Mouse (Mus musculus): Measurements from ENCODE around the gene Ogg1. TPM values are rescaled to one million over a fixed set of nuclear protein-coding genes. Genes with fewer than 3 reads are reported as not detected.

Gene Ogg1
- polyA plus RNA-seq, 1 experiment from 2014 or later: 14.0 TPM

DNA sequence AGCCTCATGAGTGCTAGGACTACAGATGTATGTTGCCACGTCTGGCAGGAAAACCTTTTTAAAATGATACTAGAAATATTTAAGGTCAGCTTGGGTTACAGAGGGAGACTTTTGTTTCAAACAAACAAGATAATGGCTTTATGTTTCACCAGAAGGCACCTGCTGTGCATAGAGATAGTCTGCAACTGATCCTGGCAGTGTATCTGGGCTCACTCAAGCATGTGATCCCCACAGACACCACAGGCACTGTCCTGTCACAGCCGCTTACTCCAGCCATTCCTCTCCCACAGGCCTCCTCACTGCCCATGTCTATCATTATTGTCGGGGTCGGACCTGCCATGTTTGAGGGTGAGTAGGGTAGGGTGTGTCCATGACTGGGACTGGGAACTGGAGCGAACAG lies 25.4 kb upstream of the Ogg1 start:
- no peak overlapping the region for H3K4me2 ChIP-seq (ENCODE audit: low read length)
- H3K9me3 ChIP-seq (replicated peaks; ENCODE audit: low read length): no peaks in the 10 kb centered on the region
- H3K27ac ChIP-seq: no peak overlapping the region
- no peaks in the 10 kb centered on the region for H3K36me3 ChIP-seq (ENCODE audit: insufficient read depth, low read length)
- H3K4me1 ChIP-seq (replicated peaks; ENCODE audit: insufficient read depth, low read length): peaks cover 5% of the 10 kb centered on the region; the same call in 1 of the 2 replicates
- TF ChIP-seq CTCF (IDR thresholded peaks at IDR 0.05; ENCODE audit: low read depth): no peak
- H3K9ac ChIP-seq (ENCODE audit: low read depth, low read length): no peak overlapping the region
- no peak overlapping the region for H3K4me3 ChIP-seq (replicated peaks; ENCODE audit: low read depth, low read length)
- ATAC-seq (replicated peaks; ENCODE audit: low FRiP score, low read depth) (no peak), DNase-seq (ENCODE audit: low spot score) (no peak)
- no peaks in the 10 kb centered on the region for H3K27me3 ChIP-seq (ENCODE audit: insufficient read depth, low read length)
- 67% methylated on average over 5 of the region's 5 CpGs for WGBS

DNA sequence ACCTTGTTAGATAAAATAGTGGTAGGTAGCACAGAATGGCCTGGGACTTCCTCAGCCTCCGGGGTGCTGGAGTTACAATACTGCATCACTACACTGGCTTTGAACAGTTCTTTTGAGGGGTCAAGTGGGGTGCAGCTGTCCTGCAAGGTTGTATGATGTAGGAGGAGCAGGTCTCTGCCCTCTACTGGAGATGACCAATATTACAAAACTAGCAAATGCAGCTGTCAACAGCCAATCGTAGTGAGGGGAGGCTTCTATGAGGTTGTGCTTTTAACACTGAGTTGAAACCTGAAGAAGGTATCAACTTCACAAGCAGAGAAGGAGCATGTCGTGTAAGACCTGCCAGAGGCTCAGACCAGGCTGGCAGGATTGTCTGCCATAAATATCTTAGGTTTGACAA lies 24.5 kb upstream of the Ogg1 start:
- peak; percentile 68 for TF ChIP-seq CTCF (IDR thresholded peaks at IDR 0.05; ENCODE audit: low read depth)
- WGBS: 25% methylated on average over 3 of the region's 3 CpGs

DNA sequence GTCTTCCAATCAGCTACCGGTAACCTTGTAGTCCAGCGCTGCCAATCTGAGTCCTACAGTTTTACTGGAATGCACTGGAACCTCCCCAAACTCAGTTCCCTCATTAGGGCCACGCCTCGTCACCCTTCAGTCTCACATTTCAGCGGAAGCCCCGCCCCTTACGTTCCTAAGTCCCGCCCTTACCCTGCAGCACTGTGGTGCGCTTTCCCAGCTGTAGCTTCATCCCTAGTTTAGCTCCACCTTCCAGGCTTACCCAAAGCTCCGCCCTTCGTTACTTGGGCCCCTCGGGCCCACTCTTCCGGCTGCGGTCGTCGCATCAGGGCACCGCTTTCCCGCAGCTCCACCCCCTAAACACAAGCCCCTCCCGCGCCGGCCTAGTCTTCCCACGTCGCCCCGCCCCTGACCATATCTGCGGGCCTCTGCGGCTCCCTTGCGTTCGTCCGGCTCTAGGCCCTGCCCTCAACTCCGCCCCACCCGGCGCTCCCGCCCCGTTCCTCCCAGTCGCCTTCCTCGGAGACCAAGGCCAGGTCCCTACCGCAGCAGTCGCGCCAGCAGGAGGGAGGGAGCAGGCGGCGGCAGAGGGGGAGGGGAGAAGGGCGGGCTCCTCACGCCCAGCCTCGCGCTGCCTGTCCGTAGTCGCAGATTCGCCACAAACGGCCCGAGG lies 20.3 kb upstream of the Ogg1 start:
- DNase-seq (ENCODE audit: low spot score): peak; percentile 100
- H3K9me3 ChIP-seq (replicated peaks; ENCODE audit: low read length): no peaks in the 10 kb centered on the region
- H3K27me3 ChIP-seq (ENCODE audit: insufficient read depth, low read length): no peaks in the 10 kb centered on the region
- H3K36me3 ChIP-seq (ENCODE audit: insufficient read depth, low read length): peaks cover 15% of the 10 kb centered on the region; the same call in 1 of the 2 replicates
- peak overlapping the region; percentile 98 for H3K4me3 ChIP-seq (replicated peaks; ENCODE audit: low read depth, low read length)
- TF ChIP-seq CTCF (IDR thresholded peaks at IDR 0.05; ENCODE audit: low read depth): no peak; the same call in 1 of the 2 replicates
- peak; percentile 98 for ATAC-seq (replicated peaks; ENCODE audit: low FRiP score, low read depth)
- peak overlapping the region; percentile 98 for H3K9ac ChIP-seq (ENCODE audit: low read depth, low read length)
- H3K4me1 ChIP-seq (replicated peaks; ENCODE audit: insufficient read depth, low read length): peaks cover 10% of the 10 kb centered on the region
- peak overlapping the region; percentile 99 for H3K27ac ChIP-seq
- WGBS: under 1% methylated on average over 50 of the region's 50 CpGs
- peak overlapping the region; percentile 97 for H3K4me2 ChIP-seq (ENCODE audit: low read length)

More for the DNA sequence above, 24.5 kb upstream of the Ogg1 start:
- no peak overlapping the region for H3K27ac ChIP-seq
- H3K36me3 ChIP-seq (ENCODE audit: insufficient read depth, low read length): no peaks in the 10 kb centered on the region
- no peaks in the 10 kb centered on the region for H3K27me3 ChIP-seq (ENCODE audit: insufficient read depth, low read length)
- H3K9me3 ChIP-seq (replicated peaks; ENCODE audit: low read length): no peaks in the 10 kb centered on the region
- peaks cover 5% of the 10 kb centered on the region; the same call in 1 of the 2 replicates for H3K4me1 ChIP-seq (replicated peaks; ENCODE audit: insufficient read depth, low read length)
- H3K4me3 ChIP-seq (replicated peaks; ENCODE audit: low read depth, low read length): no peak overlapping the region
- peak; percentile 69 for DNase-seq (ENCODE audit: low spot score)
- H3K9ac ChIP-seq (ENCODE audit: low read depth, low read length): no peak overlapping the region
- ATAC-seq (replicated peaks; ENCODE audit: low FRiP score, low read depth): no peak
- H3K4me2 ChIP-seq (ENCODE audit: low read length): no peak overlapping the region

DNA sequence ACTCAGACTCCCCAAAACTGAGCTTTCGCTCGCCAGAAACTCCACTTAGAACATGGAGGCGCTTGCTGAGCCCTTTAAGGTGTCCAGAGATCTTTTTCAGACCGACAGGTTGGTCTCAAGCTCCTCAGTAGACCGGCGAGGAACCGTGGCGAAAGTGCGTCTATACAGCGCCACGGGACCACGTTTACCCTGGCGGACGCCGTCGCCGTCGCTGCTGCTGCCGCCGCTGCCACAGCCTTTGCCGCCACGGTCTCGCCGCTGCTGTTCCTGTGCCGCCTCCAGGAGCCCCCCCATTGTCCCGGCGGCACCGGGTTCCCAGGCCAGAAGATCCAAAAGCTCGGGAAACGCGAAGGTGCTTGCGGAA lies 19.8 kb upstream of the Ogg1 start, which contains the start of gene Brpf1:
Gene Brpf1 (plus strand): TSS at position 152 of the 364 bp plus-strand sequence.
- under 1% methylated on average over 32 of the region's 32 CpGs for WGBS
- peaks cover 10% of the 10 kb centered on the region for H3K4me1 ChIP-seq (replicated peaks; ENCODE audit: insufficient read depth, low read length)
- DNase-seq (ENCODE audit: low spot score) (peak; percentile 78), ATAC-seq (replicated peaks; ENCODE audit: low FRiP score, low read depth) (peak; percentile 45)
- no peak; the same call in 1 of the 2 replicates for TF ChIP-seq CTCF (IDR thresholded peaks at IDR 0.05; ENCODE audit: low read depth)
- peak within 1 kb of the TSS; percentile 98 for H3K4me3 ChIP-seq (replicated peaks; ENCODE audit: low read depth, low read length)
- no peaks in the 10 kb centered on the region for H3K27me3 ChIP-seq (ENCODE audit: insufficient read depth, low read length)
- peak within 1 kb of the TSS; percentile 97 for H3K4me2 ChIP-seq (ENCODE audit: low read length)
- H3K9ac ChIP-seq (ENCODE audit: low read depth, low read length): peak within 1 kb of the TSS; percentile 98
- peaks cover 15% of the 10 kb centered on the region; the same call in 1 of the 2 replicates for H3K36me3 ChIP-seq (ENCODE audit: insufficient read depth, low read length)
- no peaks in the 10 kb centered on the region for H3K9me3 ChIP-seq (replicated peaks; ENCODE audit: low read length)
- H3K27ac ChIP-seq: peak within 1 kb of the TSS; percentile 99

DNA sequence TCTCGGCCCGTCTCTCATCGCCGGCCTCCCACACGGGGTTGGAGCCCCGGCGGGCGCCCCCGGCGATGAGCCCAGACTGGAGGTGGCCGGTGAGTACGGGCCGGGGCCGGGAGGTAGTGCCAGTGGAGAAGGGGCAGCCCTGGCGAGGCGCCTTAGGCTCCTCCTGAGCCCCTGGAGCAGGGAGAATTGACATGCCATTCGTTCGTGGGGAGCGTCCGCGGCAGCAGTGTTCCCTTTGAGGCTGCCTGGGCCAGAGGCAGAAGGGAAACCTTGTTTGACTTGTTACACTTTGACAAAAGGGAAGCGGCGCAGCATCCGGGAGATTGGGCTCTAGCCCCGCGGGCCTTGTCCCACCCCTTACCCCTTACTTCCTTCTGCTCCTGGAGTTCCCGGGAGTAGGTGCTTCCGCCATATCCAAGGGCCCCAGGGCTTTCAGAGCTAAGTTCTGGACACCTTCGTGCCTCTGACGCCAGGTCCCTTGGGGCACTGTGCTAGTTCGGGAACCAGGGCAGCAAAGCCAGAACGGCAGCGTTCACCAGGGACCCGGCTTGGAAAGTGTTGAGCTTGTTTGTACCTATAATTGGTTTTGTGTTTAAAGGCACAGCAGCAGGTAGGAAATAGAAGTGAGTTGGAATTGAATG lies 19.2 kb upstream of the Ogg1 start:
- no peaks in the 10 kb centered on the region for H3K27me3 ChIP-seq (ENCODE audit: insufficient read depth, low read length)
- H3K27ac ChIP-seq: peak overlapping the region; percentile 99
- WGBS: under 1% methylated on average over 28 of the region's 34 CpGs
- peak overlapping the region; percentile 98 for H3K4me3 ChIP-seq (replicated peaks; ENCODE audit: low read depth, low read length)
- peak; percentile 42 for DNase-seq (ENCODE audit: low spot score)
- peak overlapping the region; percentile 97 for H3K4me2 ChIP-seq (ENCODE audit: low read length)
- TF ChIP-seq CTCF (IDR thresholded peaks at IDR 0.05; ENCODE audit: low read depth): no peak
- no peaks in the 10 kb centered on the region for H3K9me3 ChIP-seq (replicated peaks; ENCODE audit: low read length)
- peak overlapping the region; percentile 98 for H3K9ac ChIP-seq (ENCODE audit: low read depth, low read length)
- peaks cover 10% of the 10 kb centered on the region for H3K4me1 ChIP-seq (replicated peaks; ENCODE audit: insufficient read depth, low read length)
- ATAC-seq (replicated peaks; ENCODE audit: low FRiP score, low read depth): no peak
- H3K36me3 ChIP-seq (ENCODE audit: insufficient read depth, low read length): peaks cover 18% of the 10 kb centered on the region; the same call in 1 of the 2 replicates

DNA sequence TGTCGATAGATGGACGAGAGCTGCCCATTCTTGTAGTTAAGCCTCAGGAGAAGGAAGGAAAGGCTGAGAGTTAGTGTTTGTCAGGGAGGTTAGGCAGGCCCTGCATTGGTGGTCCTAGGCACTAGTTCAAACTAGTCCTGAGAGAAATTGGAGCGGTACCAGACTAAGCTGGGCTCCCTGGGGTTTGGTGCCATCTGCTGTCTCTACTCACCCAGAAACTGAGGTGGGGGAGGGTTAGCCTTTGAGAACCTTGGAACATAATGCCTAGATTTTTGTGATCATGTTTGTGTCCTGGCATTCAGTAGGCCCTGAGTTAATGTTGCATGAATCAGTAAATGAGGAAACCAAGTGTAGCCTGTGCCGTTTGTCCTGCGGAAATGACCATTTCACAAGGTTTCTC lies 18.6 kb upstream of the Ogg1 start:
- Histone ChIP-seq H3K9me3 (replicated peaks; ENCODE audit: low read length) (no peaks in the 10 kb centered on the region), H3K27ac (peak overlapping the region; percentile 99), H3K27me3 (ENCODE audit: insufficient read depth, low read length) (no peaks in the 10 kb centered on the region), H3K4me1 (replicated peaks; ENCODE audit: insufficient read depth, low read length) (peaks cover 10% of the 10 kb centered on the region), H3K4me2 (ENCODE audit: low read length) (peak overlapping the region; percentile 97), H3K9ac (ENCODE audit: low read depth, low read length) (peak overlapping the region; percentile 98), H3K4me3 (replicated peaks; ENCODE audit: low read depth, low read length) (peak overlapping the region; percentile 98), H3K36me3 (ENCODE audit: insufficient read depth, low read length) (peaks cover 22% of the 10 kb centered on the region; the same call in 1 of the 2 replicates)
- WGBS: 16% methylated on average over 5 of the region's 5 CpGs
- no peak for ATAC-seq (replicated peaks; ENCODE audit: low FRiP score, low read depth)
- DNase-seq (ENCODE audit: low spot score): peak; percentile 75
- TF ChIP-seq CTCF (IDR thresholded peaks at IDR 0.05; ENCODE audit: low read depth): peak; percentile 69

All from kidney, postnatal 0 days (tissue).